Mouse (Mus musculus) embryonic fibroblast, embryonic 13.5 days (primary cell): ENCODE data around the gene Lrrc39.

Experiments
- CTCF ChIP-seq: IDR thresholded peaks from 2 replicates; pipeline ENCODE4 v1.5.1; 2011; ENCODE audit warnings: mild to moderate bottlenecking, control low read depth, low read length, moderate library complexity, borderline replicate concordance; ENCODE audit not compliant: insufficient read depth
- POLR2A ChIP-seq: IDR thresholded peaks from 2 replicates; pipeline ENCODE4 v1.6.1; 2011; ENCODE audit warnings: low read depth, mild to moderate bottlenecking, control low read depth, low read length, moderate library complexity

- TF ChIP-seq POLR2A = no peak
- no peak for TF ChIP-seq CTCF
These were observed 58.0 kb downstream of the Lrrc39 start for GRCm38 (mm10) chr3:116620636-116621370.
